Mouse (Mus musculus) telencephalon, adult 2 months (tissue): Measurements from ENCODE around the gene Slc4a2.

Experiments
- DNase-seq: peaks from one replicate; pipeline ENCODE4 v3.0.0-alpha.2; 2011; ENCODE audit warnings: low read depth, low spot score

Slc4a2 gene

DNA sequence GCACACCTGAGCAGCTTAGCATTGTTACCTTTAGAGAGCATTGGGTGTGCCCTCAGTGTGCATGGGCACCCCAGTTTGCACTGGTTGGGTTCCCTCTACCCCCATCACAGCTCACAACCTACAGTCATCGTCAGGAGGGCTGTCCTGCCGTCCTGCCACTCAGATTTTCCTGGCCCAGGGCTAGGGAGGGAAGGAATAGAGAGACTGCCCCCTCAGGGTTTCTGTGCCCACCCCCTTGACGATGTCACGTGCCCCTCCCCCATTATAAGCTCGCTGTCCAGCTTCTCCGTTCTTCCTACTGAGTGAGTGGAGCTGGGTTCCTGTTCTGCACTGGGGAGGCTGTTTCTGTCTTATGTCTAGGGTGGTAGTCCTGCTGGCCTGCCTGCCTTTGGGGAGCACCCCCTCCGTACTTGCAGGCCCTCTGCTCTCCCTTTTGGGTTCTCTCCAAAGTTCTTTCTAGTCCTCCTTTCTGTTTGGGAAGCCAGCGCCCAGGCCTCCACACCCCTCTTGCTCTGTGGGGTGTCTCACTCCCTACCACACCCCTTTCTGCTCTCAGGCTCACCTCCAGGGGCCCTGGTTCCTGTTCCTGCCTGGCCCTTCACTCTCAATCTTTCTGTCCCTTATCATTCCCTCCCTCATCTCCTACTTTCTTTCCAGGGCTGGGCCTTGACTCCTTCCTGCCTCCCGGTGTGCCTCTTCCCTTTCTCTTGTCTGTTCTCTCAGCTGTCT is 3.1 kb downstream of the Slc4a2 start:
- DNase-seq = no peak

DNA sequence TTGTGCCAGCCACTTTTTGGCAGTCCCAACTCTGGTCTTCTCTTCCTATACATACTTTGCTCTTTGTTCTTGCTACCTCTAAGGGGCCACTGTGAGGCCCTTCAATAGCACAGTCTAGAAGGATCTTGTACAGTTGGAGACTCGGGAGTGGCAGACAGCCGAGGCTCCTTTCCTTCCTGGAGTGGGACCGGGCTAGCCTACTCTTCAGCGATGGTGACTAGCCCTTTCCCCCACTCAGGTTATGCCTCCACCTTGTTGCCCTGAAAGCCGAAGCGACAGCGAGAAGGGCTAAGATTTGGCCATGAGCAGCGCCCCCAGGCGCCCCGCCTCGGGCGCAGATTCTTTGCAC is 3.6 kb downstream of the Slc4a2 start:
- no peak for DNase-seq

DNA sequence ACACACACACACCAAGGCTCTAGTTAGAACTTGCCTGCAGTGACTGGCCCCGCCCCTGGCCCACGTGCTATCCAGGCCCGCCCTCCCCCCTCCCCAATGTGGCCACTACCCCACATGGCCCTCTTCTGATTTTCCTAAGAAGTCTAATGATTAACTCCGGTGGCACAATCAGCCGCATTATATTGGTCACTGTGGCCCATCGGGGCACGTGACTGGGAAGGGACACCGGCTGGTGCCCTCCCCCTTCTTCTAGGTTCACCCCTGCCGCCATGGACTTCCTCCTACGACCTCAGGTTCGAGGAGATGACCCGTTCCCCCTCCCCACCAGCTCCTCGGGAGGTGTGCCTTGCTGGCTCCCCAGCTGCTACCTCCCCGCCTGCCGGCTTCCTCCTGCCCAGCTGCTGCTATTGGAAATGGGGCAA is 4.4 kb downstream of the Slc4a2 start:
- no peak for DNase-seq

DNA sequence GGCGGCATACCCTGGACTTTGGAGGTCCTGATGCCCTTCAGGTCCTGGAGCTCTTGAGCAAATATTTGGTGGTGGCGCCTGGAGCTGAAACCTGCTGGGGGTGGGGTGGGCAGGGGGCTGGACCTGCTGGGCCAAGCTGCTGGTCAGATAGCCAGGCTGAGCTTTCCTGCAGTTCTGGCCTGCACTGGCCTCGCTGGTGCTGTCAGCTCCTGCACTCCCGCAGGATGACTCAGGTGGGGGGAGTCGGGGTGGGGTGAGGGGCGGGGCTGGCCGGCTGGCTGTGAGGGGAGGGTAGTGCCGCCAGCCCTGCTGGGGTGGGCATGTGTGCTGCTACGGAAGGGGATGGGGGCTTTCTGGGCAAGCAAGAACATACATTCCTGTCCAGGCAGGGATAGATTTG is 5.0 kb downstream of the Slc4a2 start:
- no peak for DNase-seq

DNA sequence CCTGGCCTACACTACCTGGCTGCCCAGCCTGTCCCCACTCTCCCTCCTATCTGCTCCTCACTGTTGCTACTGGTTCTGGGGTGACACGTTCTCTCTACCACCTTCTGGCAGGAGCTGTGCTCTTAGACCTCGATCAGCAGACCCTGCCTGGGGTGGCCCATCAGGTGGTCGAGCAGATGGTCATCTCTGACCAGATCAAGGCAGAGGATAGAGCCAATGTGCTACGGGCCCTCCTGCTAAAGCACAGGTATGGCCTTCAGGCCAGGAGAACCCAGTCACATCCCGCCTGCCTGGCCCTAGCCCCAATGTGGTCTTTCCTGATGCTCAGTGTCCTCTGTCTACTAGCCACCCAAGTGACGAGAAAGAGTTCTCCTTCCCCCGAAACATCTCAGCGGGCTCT is 10.4 kb downstream of the Slc4a2 start:
- no peak for DNase-seq

DNA sequence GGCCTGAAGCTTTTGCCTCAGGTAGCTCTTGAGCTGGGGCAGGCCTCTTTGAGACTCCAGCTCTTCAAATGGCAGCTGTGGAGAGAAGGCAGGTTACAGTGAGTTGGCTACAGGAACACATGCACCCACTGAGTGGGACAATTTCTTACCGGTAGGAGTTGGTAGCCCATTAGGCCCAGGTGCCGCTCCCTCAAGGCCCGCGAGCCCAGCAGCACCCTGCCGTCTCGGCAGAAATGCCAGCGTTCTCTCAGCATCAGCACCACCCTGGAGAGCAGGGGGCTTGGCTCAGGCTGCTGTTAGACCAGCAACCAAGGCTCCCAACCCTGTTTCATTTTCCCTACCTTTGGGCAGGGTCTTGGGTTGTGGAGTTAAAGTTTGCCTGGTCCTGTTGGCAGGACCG is 17.6 kb downstream of the Slc4a2 start:
- no peak for DNase-seq

DNA sequence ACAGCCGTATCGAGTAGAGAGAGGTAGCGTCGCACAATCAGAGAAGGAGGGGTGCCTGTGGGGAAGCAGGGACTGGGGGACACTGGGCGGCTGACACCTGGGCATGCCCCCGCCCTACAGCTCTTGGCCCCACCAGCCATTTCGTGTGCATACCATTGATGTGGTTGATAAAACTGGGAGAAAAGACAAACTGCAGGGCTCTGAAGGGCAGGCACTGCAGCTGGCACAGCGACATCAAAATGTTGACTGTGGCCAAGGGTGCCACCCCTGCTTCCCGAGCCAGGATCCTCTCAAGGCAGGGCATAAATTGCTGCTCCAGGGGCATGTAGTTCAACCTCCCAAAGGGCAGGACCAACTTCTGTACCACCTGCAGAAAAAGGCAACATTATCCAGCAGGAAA is 18.4 kb downstream of the Slc4a2 start:
- DNase-seq = no peak

DNA sequence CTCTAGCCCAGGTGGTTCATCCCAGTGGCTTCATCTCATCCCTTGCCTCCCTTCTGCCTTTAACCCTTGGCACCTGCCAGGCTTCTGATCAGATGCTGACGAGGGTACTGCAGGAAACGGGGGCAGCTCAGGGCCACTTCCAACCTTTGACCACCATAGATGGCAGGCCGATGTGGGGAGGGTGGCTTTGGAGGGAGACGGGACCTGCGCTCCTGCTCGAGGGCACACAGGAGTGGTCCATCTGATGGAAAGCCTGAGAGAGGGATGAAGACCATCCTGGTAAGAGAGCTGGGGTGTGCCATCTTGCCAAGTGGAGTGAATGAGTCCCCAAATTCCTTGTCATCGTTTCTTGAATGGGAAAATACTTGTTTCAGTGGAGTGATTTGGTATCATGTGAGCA is 19.6 kb downstream of the Slc4a2 start:
- DNase-seq = no peak

DNA sequence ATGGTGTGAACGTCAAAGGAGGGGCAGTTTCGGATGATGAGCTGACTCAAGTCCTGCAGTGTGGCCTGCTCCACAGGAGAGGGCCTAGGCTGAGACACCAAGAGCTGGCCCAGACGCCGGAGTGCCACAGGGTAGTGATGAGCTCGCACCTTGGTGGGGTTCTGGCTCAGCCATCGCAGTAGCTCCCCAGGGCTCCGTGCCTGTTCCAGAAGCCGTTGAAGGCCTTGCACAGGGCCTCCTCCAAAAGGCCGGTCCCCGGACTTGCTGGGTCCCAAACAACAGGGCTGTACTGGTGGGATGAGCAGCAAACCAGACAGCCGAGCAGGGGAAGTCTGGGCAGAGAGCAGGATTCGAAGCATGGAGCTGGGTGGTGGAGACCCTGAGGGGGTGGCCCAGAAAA is 20.3 kb downstream of the Slc4a2 start:
- DNase-seq = no peak

DNA sequence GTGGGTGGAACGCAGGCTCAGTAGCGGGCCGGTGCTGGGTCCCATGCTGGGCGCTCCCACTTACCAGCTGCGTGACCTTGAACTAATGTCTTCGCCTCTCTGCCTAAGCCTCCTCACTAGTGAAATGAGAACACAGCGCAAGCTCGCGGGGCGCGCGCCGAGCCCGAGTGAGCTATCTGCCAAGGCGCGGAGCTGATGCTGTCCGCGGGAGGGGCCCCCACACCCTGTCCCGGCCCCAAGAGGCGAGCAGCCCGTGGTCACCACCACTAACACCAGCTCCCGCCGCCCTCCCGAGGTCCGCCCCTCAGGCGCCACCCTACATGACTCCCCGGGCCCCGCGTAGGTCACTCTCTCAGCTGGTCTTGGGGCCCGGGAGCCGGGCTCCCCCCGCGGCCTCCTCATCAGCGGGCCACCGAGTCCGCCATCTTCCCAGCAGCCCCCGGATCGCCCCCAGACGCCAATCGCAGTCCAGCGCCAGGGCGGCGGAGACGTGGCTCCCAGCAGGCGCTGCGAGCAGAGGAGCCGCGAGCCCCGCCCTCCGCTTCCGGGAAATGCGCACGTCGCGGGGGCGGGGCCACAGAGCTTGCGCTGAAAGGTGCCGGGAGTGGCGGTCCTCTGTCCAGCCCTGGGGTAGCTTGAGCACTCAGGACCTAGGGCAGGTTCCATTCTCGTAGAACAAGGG is 21.2 kb downstream of the Slc4a2 start, which contains the start of gene Fastk:
Gene Fastk, minus strand, starts transcription at position 542 of the 682 bp plus-strand sequence.
- DNase-seq = peak; percentile 88

DNA sequence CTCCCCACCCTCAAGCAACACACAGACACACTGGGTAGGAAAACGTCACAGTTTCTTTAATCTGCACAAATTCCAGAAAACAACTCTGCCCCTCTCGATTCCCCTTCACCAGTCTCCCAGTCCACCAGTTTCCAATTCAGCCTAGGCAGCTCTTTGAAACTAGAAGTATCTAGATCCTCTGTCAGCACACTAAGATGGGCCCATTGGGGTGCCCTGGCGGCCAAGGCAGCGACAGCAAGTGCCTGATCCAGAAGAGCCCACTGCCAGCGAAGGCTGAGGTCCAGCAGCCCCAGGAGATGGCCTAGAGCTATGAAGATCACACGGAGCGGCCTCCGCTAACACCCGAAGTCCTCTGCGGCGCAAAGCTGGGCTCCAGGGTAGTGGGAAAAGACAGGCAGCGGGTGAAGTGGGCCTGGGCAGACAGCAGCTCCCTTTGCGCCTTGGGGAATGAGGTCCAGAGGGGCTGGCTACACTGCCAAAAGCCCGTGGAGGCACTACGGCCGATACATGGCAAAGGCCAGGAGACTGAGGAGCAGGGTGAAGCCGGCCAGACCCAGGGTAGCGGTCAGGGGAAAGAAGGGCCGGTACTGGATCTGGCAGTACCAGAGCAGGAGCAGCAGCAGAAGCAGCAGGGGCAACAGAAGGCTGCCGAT is 21.9 kb downstream of the Slc4a2 start:
- DNase-seq = no peak

DNA sequence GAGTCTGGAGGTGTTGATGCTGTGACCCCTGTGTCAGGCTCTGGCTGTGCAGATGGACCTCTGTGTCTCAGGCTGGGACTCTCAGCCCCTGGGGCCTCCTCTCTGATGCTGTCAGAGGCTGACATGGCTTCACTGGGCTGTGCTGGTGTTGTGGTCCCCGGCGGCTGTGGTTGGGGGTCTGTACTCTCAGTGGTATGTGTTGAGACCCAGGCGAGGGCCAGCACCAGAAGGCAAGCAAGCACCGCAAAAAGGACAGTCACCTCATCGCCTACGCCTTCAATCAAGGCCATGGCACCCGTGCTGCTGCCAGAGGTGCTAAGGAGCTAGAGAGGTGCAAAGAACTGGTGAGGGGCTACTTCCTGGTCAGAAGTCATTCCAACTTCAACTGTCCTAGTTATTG is 23.0 kb downstream of the Slc4a2 start:
- no peak for DNase-seq

DNA sequence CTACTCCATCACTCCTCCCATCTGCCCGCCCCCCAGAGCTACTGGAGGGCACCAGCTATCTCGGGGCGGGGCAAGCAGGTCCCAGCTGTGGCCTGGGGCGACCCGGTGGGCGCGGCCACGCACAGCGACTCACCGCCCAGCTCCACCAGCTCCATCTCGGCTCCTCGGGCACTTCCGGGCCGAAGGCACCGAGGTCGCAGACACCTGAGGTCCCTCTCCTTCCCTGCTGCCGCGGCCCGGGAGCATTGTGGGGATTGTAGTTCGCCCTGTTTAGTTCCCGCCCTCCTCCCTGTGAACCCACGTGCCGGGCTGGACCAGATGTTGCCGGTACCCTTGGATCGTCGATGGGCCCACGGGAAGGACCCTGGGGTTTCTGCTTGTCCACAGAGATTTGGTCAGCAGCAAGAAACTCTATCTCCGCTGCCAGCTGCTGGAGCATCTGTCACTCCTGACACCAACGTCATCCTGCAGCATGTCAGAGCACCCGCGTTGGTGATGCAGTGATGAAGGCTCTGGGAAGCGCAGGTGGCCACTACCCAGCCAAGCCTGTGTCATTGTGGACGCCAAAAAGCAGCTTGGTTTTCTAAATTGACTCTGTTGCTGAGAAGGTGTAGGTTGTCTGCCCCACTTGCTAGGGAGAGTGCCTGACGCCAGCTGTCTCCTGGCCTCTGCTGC is 24.1 kb downstream of the Slc4a2 start, which contains the start of gene Tmub1:
Gene Tmub1, minus strand, starts transcription at position 231 of the 675 bp plus-strand sequence.
- peak; percentile 77 for DNase-seq

DNA sequence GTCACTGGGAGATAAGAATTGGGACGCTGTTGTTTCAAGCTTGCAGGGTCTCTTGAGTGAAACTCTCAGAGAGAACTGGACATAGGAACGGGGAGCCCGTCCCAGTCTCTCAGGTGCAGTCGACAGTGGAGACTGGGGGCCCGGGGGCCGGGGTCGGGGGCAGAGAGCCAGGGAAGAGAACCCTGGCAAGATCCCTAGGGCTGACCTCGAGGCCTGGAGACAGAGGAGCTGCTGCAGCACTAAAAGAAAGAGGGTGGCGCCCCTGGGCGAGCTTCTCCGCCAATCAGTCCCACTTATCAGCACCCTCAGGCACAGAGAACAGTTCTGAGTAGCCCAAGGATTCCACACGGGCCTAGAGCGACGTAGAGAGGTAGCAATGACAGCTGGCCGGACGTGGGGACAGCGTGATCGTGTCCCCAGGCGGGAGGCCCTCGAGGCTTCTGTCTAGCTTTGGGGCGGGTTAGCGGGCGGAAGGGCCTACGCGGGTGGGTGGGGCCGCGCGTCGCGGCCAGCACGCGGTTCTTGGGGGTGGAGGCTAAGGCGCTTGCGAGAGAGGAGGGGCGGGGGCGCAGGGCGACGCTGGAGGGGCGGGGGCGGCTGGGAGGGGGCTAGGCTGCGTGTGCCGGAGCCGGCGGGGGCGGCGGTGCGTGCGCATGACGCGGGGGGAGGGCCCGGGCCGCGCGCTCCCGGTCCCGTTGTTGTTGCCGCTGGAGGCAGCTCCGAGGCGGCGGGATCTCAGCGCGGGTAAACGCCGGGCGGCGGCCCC is 27.8 kb downstream of the Slc4a2 start:
- DNase-seq = peak; percentile 81

DNA sequence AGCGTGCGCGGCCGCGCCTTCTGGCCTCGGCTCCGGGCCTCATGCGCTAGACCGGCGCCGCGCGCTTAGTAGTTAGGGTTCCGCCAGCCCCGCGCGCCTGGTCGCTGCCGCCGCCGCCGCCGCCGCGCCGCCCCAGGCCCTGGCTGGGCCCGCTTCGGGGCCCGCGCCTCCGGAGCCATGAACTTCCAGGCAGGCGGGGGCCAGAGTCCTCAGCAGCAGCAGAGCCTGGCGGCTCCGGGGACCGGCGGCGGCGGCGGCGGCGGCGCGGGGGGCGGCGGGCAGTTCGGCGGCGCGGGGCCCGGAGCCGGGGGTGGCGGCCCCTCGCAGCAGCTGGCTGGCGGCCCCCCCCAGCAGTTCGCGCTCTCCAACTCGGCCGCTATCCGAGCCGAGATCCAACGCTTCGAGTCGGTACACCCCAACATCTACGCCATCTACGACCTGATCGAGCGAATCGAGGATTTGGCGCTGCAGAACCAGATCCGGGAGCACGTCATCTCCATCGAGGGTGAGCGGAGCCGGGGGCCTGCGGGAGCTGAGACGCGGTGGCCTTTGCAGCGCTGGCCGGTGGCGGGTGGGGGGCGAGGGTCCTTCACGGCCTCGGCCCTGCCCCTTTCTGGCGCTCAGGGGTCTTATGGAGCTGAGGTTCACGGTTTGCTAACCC is 28.5 kb downstream of the Slc4a2 start, which contains the start of gene Agap3:
Gene Agap3, plus strand, starts transcription at position 148 of the 661 bp plus-strand sequence.
- no peak for DNase-seq

DNA sequence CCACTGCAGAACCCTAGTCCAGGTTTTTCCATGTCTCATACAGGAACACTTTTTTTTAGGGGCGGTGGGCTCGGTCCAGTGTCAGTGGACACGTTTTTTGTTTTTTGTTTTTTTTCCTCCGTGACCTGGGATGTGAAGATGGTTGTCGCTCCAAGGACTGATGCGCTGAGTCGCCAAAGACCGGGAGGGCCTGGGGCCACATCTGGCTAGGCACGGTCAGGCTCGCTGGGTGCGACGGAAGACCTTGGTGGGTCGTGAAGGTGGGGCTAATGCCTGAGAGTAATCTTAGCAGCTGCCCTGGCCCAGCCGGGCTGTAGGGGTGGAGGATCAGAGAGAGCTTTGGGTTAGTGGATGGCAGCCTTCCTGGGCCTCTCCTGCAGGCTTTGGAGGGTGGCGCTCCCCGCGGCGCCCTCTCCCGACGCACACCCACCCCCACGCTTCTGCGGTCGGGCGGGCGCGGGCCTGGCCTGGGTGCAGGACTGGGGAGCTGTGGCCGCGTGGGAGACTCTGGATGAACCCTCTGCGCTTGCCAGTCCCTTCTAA is 29.1 kb downstream of the Slc4a2 start:
- no peak for DNase-seq

DNA sequence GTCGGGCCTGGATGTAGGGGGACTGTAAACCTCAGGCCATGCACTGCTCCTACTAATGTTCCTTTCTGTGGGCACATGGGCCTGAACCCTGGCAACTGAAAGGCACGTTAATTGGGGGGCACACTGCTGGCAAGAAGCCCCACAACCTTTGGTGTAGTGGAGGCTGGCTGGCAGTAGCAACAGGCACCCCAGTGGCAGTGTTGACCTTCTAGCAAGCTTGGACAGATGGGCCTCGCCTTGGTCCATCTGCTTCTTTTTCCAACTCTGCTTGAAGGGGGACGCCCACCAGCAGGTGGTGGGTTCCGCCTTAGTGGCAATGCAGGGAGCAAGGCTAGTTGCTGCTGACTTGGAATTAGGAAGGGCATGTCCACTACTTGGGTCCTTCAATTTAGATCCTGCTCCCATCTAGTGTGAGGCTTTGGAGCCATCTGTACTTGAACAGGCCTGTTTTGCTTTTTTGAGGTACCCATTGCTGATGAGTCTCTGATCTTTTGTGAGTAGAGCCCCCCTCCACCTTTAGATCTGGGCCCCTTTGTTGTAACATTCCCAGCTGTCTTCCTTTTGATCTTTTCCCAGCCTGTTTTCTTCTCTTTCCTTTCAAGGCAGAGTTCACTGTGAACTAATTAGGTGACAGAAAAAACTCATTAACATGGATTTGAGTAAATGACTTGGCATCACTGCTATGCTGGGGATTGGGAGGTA is 29.8 kb downstream of the Slc4a2 start:
- DNase-seq = no peak

DNA sequence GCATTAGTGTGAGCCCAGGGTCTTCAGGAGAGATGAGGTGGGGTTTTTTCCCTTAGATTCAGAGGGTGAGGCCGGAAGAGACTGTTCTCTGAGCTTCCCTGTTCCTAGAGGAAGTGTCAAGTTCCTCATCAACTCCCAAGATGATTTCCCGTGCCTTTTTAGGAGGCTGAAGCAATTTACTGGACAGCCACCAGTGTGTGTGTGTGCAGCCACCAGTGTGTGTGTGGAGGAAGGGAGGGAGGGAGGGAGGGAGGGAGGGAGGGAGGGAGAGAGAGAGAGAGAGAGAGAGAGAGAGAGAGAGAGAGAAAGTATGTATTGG is 30.3 kb downstream of the Slc4a2 start:
- DNase-seq = no peak

DNA sequence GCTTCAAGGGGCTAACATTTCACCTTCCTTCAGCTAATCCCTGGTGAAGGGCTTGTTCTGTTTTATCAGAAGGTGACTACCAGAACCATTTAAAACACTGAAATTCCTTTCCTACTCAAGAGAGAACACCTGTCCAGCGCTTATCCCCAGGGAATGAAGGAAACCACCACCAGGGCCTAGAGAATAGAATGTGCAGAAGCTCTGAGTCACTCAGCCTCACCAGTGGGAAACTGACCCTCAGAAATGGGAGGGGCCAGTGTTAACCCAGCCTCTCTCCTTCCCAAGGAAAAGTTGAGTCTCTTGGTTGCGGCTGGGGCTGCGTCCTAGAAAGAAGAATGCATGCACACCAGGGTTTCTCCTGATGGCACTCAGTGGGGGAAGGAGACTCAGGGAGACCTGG is 31.4 kb downstream of the Slc4a2 start:
- no peak for DNase-seq

DNA sequence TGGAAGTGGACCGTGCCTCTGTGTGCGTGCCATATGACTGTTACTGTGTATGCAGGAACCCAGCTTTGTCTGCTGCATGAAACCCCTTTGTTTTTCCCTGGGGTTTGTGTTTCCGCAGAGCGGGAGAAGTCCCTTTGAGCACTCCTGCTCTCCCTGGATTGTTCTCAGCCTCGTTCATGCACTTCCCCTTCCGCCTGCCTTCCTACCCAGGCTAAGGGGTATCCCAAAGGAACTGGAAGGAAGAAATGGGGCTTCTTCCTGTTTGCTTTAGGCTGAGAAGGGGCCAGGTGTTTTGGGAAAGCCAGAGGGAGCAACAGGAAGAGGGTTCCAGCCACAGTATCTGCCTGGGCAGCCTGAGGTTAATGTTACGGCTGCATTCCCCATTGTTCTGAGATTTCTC is 32.0 kb downstream of the Slc4a2 start:
- no peak for DNase-seq
